Mouse (Mus musculus) hindbrain, embryonic 12.5 days (tissue): ENCODE measurements at regions not wholly inside any gene's neighbourhood (a gene's known extent, or its start where the extent isn't known, plus 50 kb on each side); places are given as distances from the start of the nearest gene placed in this dataset.

Source experiments
- ATAC-seq: fragments of 200-750 bp; cut with Nextera tagmentation; 2 replicates; pipeline ENCODE4 v1.8.0; 2017; ENCODE audit warnings: moderate TSS enrichment; ENCODE audit not compliant: low FRiP score
- H3K27ac ChIP-seq: fragments of 300-500 bp; sonication (generic); 2 replicates; pipeline ENCODE4 v1.5.1; 2016; ENCODE audit warnings: mild to moderate bottlenecking
- H3K27me3 ChIP-seq: fragments of 300-500 bp; sonication (generic); 2 replicates; pipeline ENCODE4 v1.6.1; 2016; ENCODE audit warnings: mild to moderate bottlenecking
- H3K36me3 ChIP-seq: fragments of 300-500 bp; sonication (generic); 2 replicates; pipeline ENCODE4 v1.6.1; 2016; ENCODE audit warnings: mild to moderate bottlenecking
- H3K4me1 ChIP-seq: fragments of 300-500 bp; sonication (generic); 2 replicates; pipeline ENCODE4 v1.6.1; 2016
- H3K4me2 ChIP-seq: fragments of 300-500 bp; sonication (generic); replicated peaks from 2 replicates; pipeline ENCODE4 v1.6.1; 2016; ENCODE audit warnings: mild to moderate bottlenecking
- H3K4me3 ChIP-seq: fragments of 300-500 bp; sonication (generic); 2 replicates; pipeline ENCODE4 v1.5.1; 2016; ENCODE audit warnings: mild to moderate bottlenecking
- H3K9ac ChIP-seq: fragments of 300-500 bp; sonication (generic); 2 replicates; pipeline ENCODE4 v1.6.1; 2016; ENCODE audit warnings: mild to moderate bottlenecking, moderate library complexity
- H3K9me3 ChIP-seq: fragments of 300-500 bp; sonication (generic); replicated peaks from 2 replicates; pipeline ENCODE4 v1.6.1; 2016; ENCODE audit warnings: mild to moderate bottlenecking
- WGBS: fragments of 180-500 bp; shearing (Covaris S2); methylation state at CpG from one replicate; pipeline ENCODE4 v1.1.7; 2016; 5-methylcytosine and 5-hydroxymethylcytosine counted together

DNA sequence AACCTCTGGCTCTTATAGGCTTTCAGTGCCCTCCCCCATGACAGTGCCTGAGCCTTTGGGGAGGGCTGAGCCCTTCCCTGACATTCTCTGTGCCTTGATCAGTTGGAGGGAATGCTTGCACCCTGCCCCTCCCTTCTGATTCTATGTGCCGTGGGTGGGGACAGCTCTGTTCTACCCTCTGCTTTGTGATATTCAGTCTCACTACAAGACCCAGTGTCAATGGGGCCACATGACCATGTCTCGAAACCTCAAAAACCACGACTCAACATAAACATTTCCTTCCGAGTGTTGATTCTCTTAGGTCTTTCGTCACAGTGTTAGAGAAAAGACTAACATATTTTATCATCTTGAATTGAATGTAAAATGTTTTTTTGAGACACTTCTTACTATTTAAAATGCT, 188.3 kb upstream of the Zfp507 start:
- H3K9me3 ChIP-seq, result no peaks in the 10 kb centered on the region
- no peak overlapping the region for H3K4me3 ChIP-seq
- H3K4me2 ChIP-seq, result no peak overlapping the region
- WGBS, result 88% methylated on average over 5 of the region's 5 CpGs
- no peaks in the 10 kb centered on the region for H3K4me1 ChIP-seq
- no peak overlapping the region for H3K9ac ChIP-seq
- H3K27me3 ChIP-seq, result no peaks in the 10 kb centered on the region
- H3K27ac ChIP-seq, result no peak overlapping the region
- ATAC-seq, result no peak
- H3K36me3 ChIP-seq, result no peaks in the 10 kb centered on the region

DNA sequence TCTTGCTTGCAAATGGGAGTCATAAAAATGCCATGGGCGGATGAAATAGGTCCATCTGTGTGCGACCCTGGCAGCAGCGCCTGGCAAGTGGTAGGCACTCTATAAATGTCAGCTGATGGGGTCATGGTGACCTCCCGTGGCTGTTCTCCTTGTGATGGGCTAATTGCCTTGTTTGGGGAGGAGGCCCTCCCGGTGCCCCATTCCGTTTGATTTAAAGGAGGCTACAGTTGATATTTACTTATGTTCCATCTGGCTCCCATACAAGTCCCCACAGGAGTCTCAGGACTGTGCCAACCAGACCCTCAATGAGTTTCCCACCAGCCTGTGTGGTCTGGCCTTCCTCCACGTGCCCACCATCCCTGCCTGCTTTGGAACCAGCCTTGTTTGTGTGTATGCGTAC, 186.7 kb upstream of the Zfp507 start:
- Histone ChIP-seq H3K4me1 (no peaks in the 10 kb centered on the region), H3K36me3 (no peaks in the 10 kb centered on the region), H3K9me3 (no peaks in the 10 kb centered on the region), H3K9ac (no peak overlapping the region), H3K27me3 (no peaks in the 10 kb centered on the region), H3K4me3 (no peak overlapping the region), H3K27ac (no peak overlapping the region), H3K4me2 (no peak overlapping the region)
- 79% methylated on average over 8 of the region's 8 CpGs for WGBS
- ATAC-seq, result no peak

GRCm38 (mm10) chr7:35988449-35989109, 185.8 kb upstream of the Zfp507 start:
- Histone ChIP-seq H3K9ac (no peak overlapping the region), H3K9me3 (no peaks in the 10 kb centered on the region), H3K27ac (no peak overlapping the region), H3K4me1 (no peaks in the 10 kb centered on the region), H3K27me3 (no peaks in the 10 kb centered on the region), H3K4me3 (no peak overlapping the region), H3K36me3 (no peaks in the 10 kb centered on the region), H3K4me2 (no peak overlapping the region)
- ATAC-seq, result no peak
- 75% methylated on average over 13 of the region's 13 CpGs for WGBS

- no peaks in the 10 kb centered on the region for H3K36me3 ChIP-seq
- no peak for ATAC-seq
- no peaks in the 10 kb centered on the region for H3K9me3 ChIP-seq
- no peak overlapping the region for H3K27ac ChIP-seq
- WGBS, result 94% methylated on average over 9 of the region's 9 CpGs
- no peaks in the 10 kb centered on the region for H3K27me3 ChIP-seq
- no peaks in the 10 kb centered on the region for H3K4me1 ChIP-seq
- H3K4me3 ChIP-seq, result no peak overlapping the region
- H3K9ac ChIP-seq, result no peak overlapping the region
- no peak overlapping the region for H3K4me2 ChIP-seq
Measured at GRCm38 (mm10) chr7:35977986-35978385, 175.2 kb upstream of the Zfp507 start.

DNA sequence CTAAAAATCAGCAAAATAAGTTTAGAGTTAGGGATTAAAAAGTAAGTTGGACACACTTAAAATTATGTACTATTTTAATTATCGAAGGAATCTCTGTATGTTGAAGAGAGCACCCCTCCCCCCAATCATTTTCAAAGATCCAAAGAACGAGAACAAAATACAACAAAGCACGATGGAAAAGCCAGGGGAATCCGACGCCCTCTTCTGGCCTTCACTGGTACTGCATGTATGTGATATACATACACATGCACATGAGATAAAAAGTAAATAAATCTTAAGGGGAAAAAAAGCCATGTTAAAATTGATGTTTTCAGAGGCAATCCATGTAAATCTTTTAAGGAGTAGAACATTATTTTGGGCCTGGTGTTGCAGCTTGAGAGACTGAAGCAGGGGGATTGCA, 155.9 kb upstream of the Zfp507 start:
- H3K4me2 ChIP-seq, result no peak overlapping the region
- H3K4me1 ChIP-seq, result no peaks in the 10 kb centered on the region
- 26% methylated on average over 5 of the region's 5 CpGs for WGBS
- H3K27ac ChIP-seq, result no peak overlapping the region
- no peaks in the 10 kb centered on the region for H3K36me3 ChIP-seq
- ATAC-seq, result no peak
- H3K9ac ChIP-seq, result no peak overlapping the region
- H3K27me3 ChIP-seq, result no peaks in the 10 kb centered on the region
- H3K4me3 ChIP-seq, result no peak overlapping the region
- 0 out of 2 replicates have a peak, but pooled peaks cover 3% of the 10 kb centered on the region for H3K9me3 ChIP-seq

GRCm38 (mm10) chr7:35958052-35958451, 155.2 kb upstream of the Zfp507 start:
- Histone ChIP-seq H3K4me2 (no peak overlapping the region), H3K9ac (no peak overlapping the region), H3K4me1 (no peaks in the 10 kb centered on the region), H3K27ac (no peak overlapping the region), H3K36me3 (no peaks in the 10 kb centered on the region), H3K9me3 (0 out of 2 replicates have a peak, but pooled peaks cover 3% of the 10 kb centered on the region), H3K4me3 (no peak overlapping the region), H3K27me3 (no peaks in the 10 kb centered on the region)
- WGBS, result 10% methylated on average over 2 of the region's 2 CpGs
- no peak for ATAC-seq

DNA sequence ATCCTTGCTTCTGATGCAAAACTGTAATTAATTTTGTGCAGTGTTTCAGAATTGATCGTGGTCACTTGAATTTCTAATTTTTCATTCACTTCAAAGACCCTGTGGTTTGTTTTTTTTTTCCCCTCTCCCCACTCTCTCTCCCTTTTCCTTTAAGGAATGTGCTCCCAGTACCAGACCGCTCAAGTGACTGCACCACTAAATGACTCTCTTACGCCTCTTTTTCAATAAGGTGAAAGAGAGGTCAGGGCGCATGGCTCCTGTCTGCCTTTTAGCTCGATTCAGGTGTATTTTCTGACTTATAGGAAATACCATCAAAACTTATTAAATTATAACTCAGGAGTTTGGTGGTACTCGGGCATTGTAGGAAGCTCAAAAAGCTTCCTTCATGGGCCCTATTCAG, 146.0 kb upstream of the Zfp507 start:
- WGBS, result 6% methylated on average over 6 of the region's 6 CpGs
- Histone ChIP-seq H3K4me2 (peak overlapping the region; percentile 44), H3K9me3 (no peaks in the 10 kb centered on the region), H3K9ac (no peak overlapping the region), H3K4me3 (peak overlapping the region; percentile 10; the same call in 1 of the 2 replicates), H3K4me1 (peaks cover 16% of the 10 kb centered on the region), H3K36me3 (no peaks in the 10 kb centered on the region), H3K27ac (no peak overlapping the region), H3K27me3 (no peaks in the 10 kb centered on the region)
- ATAC-seq, result no peak

- 4% methylated on average over 13 of the region's 13 CpGs for WGBS
- peak; percentile 76 for ATAC-seq
- Histone ChIP-seq H3K4me1 (peaks cover 16% of the 10 kb centered on the region), H3K4me3 (peak overlapping the region; percentile 10; the same call in 1 of the 2 replicates), H3K27me3 (no peaks in the 10 kb centered on the region), H3K9me3 (no peaks in the 10 kb centered on the region), H3K27ac (peak overlapping the region; percentile 60; the same call in 1 of the 2 replicates), H3K9ac (no peak overlapping the region), H3K4me2 (peak overlapping the region; percentile 44), H3K36me3 (no peaks in the 10 kb centered on the region)
Measured at GRCm38 (mm10) chr7:35948389-35948788, 145.6 kb upstream of the Zfp507 start.

DNA sequence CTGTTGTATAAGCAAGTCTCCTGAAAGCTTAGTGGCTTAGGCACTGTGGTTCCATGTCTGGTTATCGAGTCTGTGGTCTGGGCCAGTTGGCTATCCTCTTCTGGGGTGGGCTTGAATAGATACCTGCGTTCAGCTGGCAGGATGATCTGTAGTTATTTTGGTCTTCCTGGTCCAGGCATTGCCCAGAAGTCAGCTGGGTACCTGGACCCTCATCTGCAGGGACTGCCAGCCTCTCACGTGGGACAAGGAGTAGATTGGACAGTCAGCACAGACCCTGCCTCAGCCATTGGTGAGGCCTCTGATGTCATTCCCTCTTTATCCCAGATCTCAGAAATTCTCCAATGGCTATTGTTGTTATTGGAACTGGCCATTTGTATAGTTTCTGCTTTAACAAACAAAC, 138.3 kb upstream of the Zfp507 start:
- no peaks in the 10 kb centered on the region for H3K9me3 ChIP-seq
- 88% methylated on average over 3 of the region's 3 CpGs for WGBS
- H3K36me3 ChIP-seq, result no peaks in the 10 kb centered on the region
- no peak overlapping the region for H3K4me2 ChIP-seq
- no peak overlapping the region for H3K9ac ChIP-seq
- 0 out of 2 replicates have a peak, but pooled peaks cover 3% of the 10 kb centered on the region for H3K27me3 ChIP-seq
- no peak for ATAC-seq
- no peak overlapping the region for H3K27ac ChIP-seq
- no peak overlapping the region for H3K4me3 ChIP-seq
- H3K4me1 ChIP-seq, result no peaks in the 10 kb centered on the region

GRCm38 (mm10) chr7:35938123-35938869, 135.5 kb upstream of the Zfp507 start:
- no peaks in the 10 kb centered on the region for H3K36me3 ChIP-seq
- 0 out of 2 replicates have a peak, but pooled peaks cover 3% of the 10 kb centered on the region for H3K27me3 ChIP-seq
- no peaks in the 10 kb centered on the region for H3K9me3 ChIP-seq
- H3K4me1 ChIP-seq, result no peaks in the 10 kb centered on the region
- 56% methylated on average over 13 of the region's 13 CpGs for WGBS
- H3K4me2 ChIP-seq, result no peak overlapping the region
- H3K9ac ChIP-seq, result no peak overlapping the region
- 0 out of 2 replicates have a peak overlapping the region, but pooled peaks have one; percentile 18 for H3K27ac ChIP-seq
- H3K4me3 ChIP-seq, result no peak overlapping the region
- no peak for ATAC-seq

DNA sequence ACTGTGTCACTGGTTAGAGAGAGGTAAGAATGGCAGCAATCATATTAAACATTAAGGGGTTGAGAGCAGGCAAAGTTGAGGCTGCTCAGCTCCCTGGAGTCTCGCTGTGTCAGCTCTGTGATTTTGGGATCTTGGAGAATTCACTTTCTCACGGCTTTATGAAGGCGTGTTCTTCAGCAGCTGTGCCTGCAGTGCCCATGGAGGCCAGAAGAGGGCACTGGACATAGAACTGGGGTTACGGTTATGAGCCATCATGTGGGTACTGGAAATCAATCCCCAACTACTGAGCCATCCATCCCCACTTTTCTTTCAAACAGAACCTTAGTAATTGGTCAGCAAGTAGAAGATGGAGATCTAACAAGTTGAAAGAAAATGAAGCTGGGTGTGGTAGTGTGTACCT, 123.9 kb upstream of the Zfp507 start:
- Histone ChIP-seq H3K27ac (no peak overlapping the region), H3K27me3 (peaks cover 14% of the 10 kb centered on the region), H3K9me3 (no peaks in the 10 kb centered on the region), H3K4me2 (no peak overlapping the region), H3K4me3 (no peak overlapping the region), H3K9ac (no peak overlapping the region), H3K4me1 (peaks cover 9% of the 10 kb centered on the region), H3K36me3 (no peaks in the 10 kb centered on the region)
- 89% methylated on average over 4 of the region's 4 CpGs for WGBS
- ATAC-seq, result no peak

DNA sequence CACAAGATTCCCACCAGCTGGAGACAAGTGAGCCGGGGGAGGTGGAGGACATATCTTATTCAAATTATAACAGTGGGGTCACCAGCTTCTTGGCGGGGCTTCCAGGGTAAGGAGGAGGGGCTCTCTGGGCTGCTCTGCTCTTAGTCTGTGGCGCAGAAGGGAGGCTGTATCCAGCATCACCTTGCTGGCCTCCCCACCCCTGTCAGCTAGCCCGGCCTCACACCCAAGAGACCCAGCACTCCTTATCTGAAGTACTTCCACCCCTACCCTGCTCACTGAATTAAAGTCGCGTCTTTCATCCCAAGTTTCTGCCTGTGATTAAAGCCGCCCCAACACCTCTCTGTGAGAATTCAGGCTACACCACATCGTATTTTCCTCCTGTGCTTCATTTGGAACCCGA, 119.8 kb upstream of the Zfp507 start:
- Histone ChIP-seq H3K4me1 (peaks cover 18% of the 10 kb centered on the region), H3K27me3 (peaks cover 14% of the 10 kb centered on the region), H3K27ac (no peak overlapping the region), H3K9me3 (no peaks in the 10 kb centered on the region), H3K36me3 (no peaks in the 10 kb centered on the region), H3K4me2 (peak overlapping the region; percentile 36), H3K9ac (no peak overlapping the region), H3K4me3 (no peak overlapping the region)
- ATAC-seq, result no peak
- WGBS, result 38% methylated on average over 9 of the region's 9 CpGs

GRCm38 (mm10) chr7:35920884-35921283, 118.1 kb upstream of the Zfp507 start:
- WGBS, result 41% methylated on average over 9 of the region's 9 CpGs
- no peak overlapping the region for H3K27ac ChIP-seq
- ATAC-seq, result no peak

More at GRCm38 (mm10) chr7:35920884-35921283, 118.1 kb upstream of the Zfp507 start:
- H3K9ac ChIP-seq, result no peak overlapping the region
- H3K4me2 ChIP-seq, result no peak overlapping the region
- peaks cover 18% of the 10 kb centered on the region for H3K4me1 ChIP-seq
- no peaks in the 10 kb centered on the region for H3K36me3 ChIP-seq
- H3K9me3 ChIP-seq, result no peaks in the 10 kb centered on the region
- H3K27me3 ChIP-seq, result peaks cover 14% of the 10 kb centered on the region
- no peak overlapping the region for H3K4me3 ChIP-seq
